Mouse (Mus musculus) limb, embryonic 12.5 days (tissue): ENCODE results near the gene Mis18a. TPM values are rescaled to one million over a fixed set of nuclear protein-coding genes. Genes with fewer than 3 reads are reported as not detected.

Source experiments
- ATAC-seq: fragments of 200-750 bp; cut with Nextera tagmentation; 2 replicates; pipeline ENCODE4 v1.8.0; 2017; ENCODE audit warnings: low read depth, moderate TSS enrichment; ENCODE audit not compliant: insufficient number of reproducible peaks, insufficient read depth, low FRiP score, low TSS enrichment
- H3K27ac ChIP-seq: fragments of 300-500 bp; sonication (generic); 2 replicates; pipeline ENCODE4 v1.5.1; 2016; ENCODE audit warnings: mild to moderate bottlenecking, moderate library complexity
- H3K27me3 ChIP-seq: fragments of 300-500 bp; sonication (generic); 2 replicates; pipeline ENCODE4 v1.6.1; 2016; ENCODE audit warnings: mild to moderate bottlenecking, moderate library complexity
- H3K36me3 ChIP-seq: fragments of 300-500 bp; sonication (generic); 2 replicates; pipeline ENCODE4 v1.6.1; 2016; ENCODE audit warnings: mild to moderate bottlenecking, moderate library complexity
- H3K4me1 ChIP-seq: fragments of 300-500 bp; sonication (generic); replicated peaks from 2 replicates; pipeline ENCODE4 v1.6.1; 2016
- H3K4me2 ChIP-seq: fragments of 300-500 bp; sonication (generic); 2 replicates; pipeline ENCODE4 v1.6.1; 2016; ENCODE audit warnings: mild to moderate bottlenecking, moderate library complexity
- H3K4me3 ChIP-seq: fragments of 300-500 bp; sonication (generic); replicated peaks from 2 replicates; pipeline ENCODE4 v1.5.1; 2016; ENCODE audit warnings: mild to moderate bottlenecking
- H3K9ac ChIP-seq: fragments of 300-500 bp; sonication (generic); replicated peaks from 2 replicates; pipeline ENCODE4 v1.6.1; 2016; ENCODE audit warnings: mild to moderate bottlenecking, moderate library complexity
- H3K9me3 ChIP-seq: fragments of 300-500 bp; sonication (generic); 2 replicates; pipeline ENCODE4 v1.6.1; 2016; ENCODE audit warnings: mild to moderate bottlenecking, moderate library complexity
- WGBS: fragments of 180-500 bp; shearing (Covaris S2); methylation state at CpG from one replicate; pipeline ENCODE4 v1.1.7; 2016; 5-methylcytosine and 5-hydroxymethylcytosine counted together
- polyA plus RNA-seq: library from polyadenylated mRNA; unstranded; fragments of >200 nt; fragmentation: Nextera tagmentation; extraction: Ambion mirVana; gene quantifications from 2 replicates; pipeline ENCODE4 v1.2.1, GENCODE M21; 2016

Mis18a gene
- polyA plus RNA-seq, 1 experiment from 2014 or later = 85.3 TPM

GRCm38 (mm10) chr16:90703646-90704045 is 23.6 kb downstream of the Mis18a start:
- no peaks in the 10 kb centered on the region for H3K27me3 ChIP-seq
- peaks cover 7% of the 10 kb centered on the region; the same call in 1 of the 2 replicates for H3K4me1 ChIP-seq
- H3K4me3 ChIP-seq = no peak overlapping the region
- no peak for ATAC-seq
- H3K4me2 ChIP-seq = no peak overlapping the region
- H3K9me3 ChIP-seq = no peaks in the 10 kb centered on the region
- no peaks in the 10 kb centered on the region for H3K36me3 ChIP-seq
- 6% methylated on average over 1 of the region's 1 CpGs for whole genome bisulfite sequencing
- H3K27ac ChIP-seq = no peak overlapping the region
- H3K9ac ChIP-seq = no peak overlapping the region

- H3K9me3 ChIP-seq = no peaks in the 10 kb centered on the region
- no peaks in the 10 kb centered on the region for H3K27me3 ChIP-seq
- H3K4me3 ChIP-seq = no peak overlapping the region
- H3K27ac ChIP-seq = no peak overlapping the region
- peaks cover 7% of the 10 kb centered on the region; the same call in 1 of the 2 replicates for H3K4me1 ChIP-seq
- H3K4me2 ChIP-seq = no peak overlapping the region
- no peaks in the 10 kb centered on the region for H3K36me3 ChIP-seq
- H3K9ac ChIP-seq = no peak overlapping the region
- WGBS = 89% methylated on average over 2 of the region's 2 CpGs
- ATAC-seq = no peak
Measured at GRCm38 (mm10) chr16:90701541-90701940, 25.7 kb downstream of the Mis18a start.

GRCm38 (mm10) chr16:90699390-90699789 is 27.8 kb downstream of the Mis18a start:
- no peaks in the 10 kb centered on the region for H3K36me3 ChIP-seq
- no peak for ATAC-seq
- H3K4me1 ChIP-seq = peaks cover 7% of the 10 kb centered on the region; the same call in 1 of the 2 replicates
- no peaks in the 10 kb centered on the region for H3K9me3 ChIP-seq
- no peak overlapping the region for H3K4me3 ChIP-seq
- H3K9ac ChIP-seq = no peak overlapping the region
- no peak overlapping the region for H3K27ac ChIP-seq
- 85% methylated on average over 14 of the region's 14 CpGs for whole genome bisulfite sequencing
- H3K4me2 ChIP-seq = no peak overlapping the region
- H3K27me3 ChIP-seq = no peaks in the 10 kb centered on the region

- Histone ChIP-seq H3K27ac (no peak overlapping the region), H3K4me2 (no peak overlapping the region), H3K9me3 (no peaks in the 10 kb centered on the region), H3K4me1 (no peaks in the 10 kb centered on the region), H3K9ac (no peak overlapping the region), H3K4me3 (no peak overlapping the region), H3K36me3 (no peaks in the 10 kb centered on the region), H3K27me3 (no peaks in the 10 kb centered on the region)
- ATAC-seq = no peak
- WGBS = 88% methylated on average over 9 of the region's 9 CpGs
Measured at GRCm38 (mm10) chr16:90696306-90696705, 30.9 kb downstream of the Mis18a start.

GRCm38 (mm10) chr16:90695121-90695520 is 32.1 kb downstream of the Mis18a start:
- H3K27ac ChIP-seq = no peak overlapping the region
- H3K4me2 ChIP-seq = no peak overlapping the region
- no peaks in the 10 kb centered on the region for H3K36me3 ChIP-seq
- 89% methylated on average over 10 of the region's 10 CpGs for WGBS
- H3K9me3 ChIP-seq = no peaks in the 10 kb centered on the region
- H3K4me1 ChIP-seq = no peaks in the 10 kb centered on the region
- no peak for ATAC-seq
- H3K9ac ChIP-seq = no peak overlapping the region
- H3K27me3 ChIP-seq = no peaks in the 10 kb centered on the region
- H3K4me3 ChIP-seq = no peak overlapping the region

- H3K9me3 ChIP-seq = no peaks in the 10 kb centered on the region
- no peaks in the 10 kb centered on the region for H3K27me3 ChIP-seq
- H3K27ac ChIP-seq = no peak overlapping the region
- ATAC-seq = no peak
- H3K4me1 ChIP-seq = no peaks in the 10 kb centered on the region
- no peaks in the 10 kb centered on the region for H3K36me3 ChIP-seq
- 62% methylated on average over 9 of the region's 9 CpGs for whole genome bisulfite sequencing
- no peak overlapping the region for H3K4me3 ChIP-seq
- H3K4me2 ChIP-seq = no peak overlapping the region
- H3K9ac ChIP-seq = no peak overlapping the region
Measured at GRCm38 (mm10) chr16:90694719-90695118, 32.5 kb downstream of the Mis18a start.

- Histone ChIP-seq H3K9me3 (no peaks in the 10 kb centered on the region), H3K36me3 (no peaks in the 10 kb centered on the region), H3K4me3 (no peak overlapping the region), H3K27me3 (no peaks in the 10 kb centered on the region), H3K4me1 (no peaks in the 10 kb centered on the region), H3K27ac (no peak overlapping the region), H3K9ac (no peak overlapping the region), H3K4me2 (no peak overlapping the region)
- no peak for ATAC-seq
- 95% methylated on average over 5 of the region's 5 CpGs for WGBS
Measured at GRCm38 (mm10) chr16:90693625-90694024, 33.6 kb downstream of the Mis18a start.

- ATAC-seq = no peak
- 84% methylated on average over 15 of the region's 15 CpGs for WGBS
- H3K27ac ChIP-seq = no peak overlapping the region; the same call in 1 of the 2 replicates
Measured at GRCm38 (mm10) chr16:90692704-90693385, 34.4 kb downstream of the Mis18a start.

GRCm38 (mm10) chr16:90687687-90688263 is 39.4 kb downstream of the Mis18a start:
- H3K4me3 ChIP-seq = no peak overlapping the region
- H3K9me3 ChIP-seq = no peaks in the 10 kb centered on the region
- no peaks in the 10 kb centered on the region for H3K4me1 ChIP-seq
- no peak overlapping the region for H3K27ac ChIP-seq
- 90% methylated on average over 12 of the region's 12 CpGs for WGBS
- no peak for ATAC-seq
- H3K27me3 ChIP-seq = no peaks in the 10 kb centered on the region
- H3K36me3 ChIP-seq = no peaks in the 10 kb centered on the region
- no peak overlapping the region for H3K4me2 ChIP-seq
- H3K9ac ChIP-seq = no peak overlapping the region

More at GRCm38 (mm10) chr16:90692704-90693385, 34.4 kb downstream of the Mis18a start:
- no peaks in the 10 kb centered on the region for H3K36me3 ChIP-seq
- H3K9me3 ChIP-seq = no peaks in the 10 kb centered on the region
- no peaks in the 10 kb centered on the region for H3K27me3 ChIP-seq
- H3K9ac ChIP-seq = no peak overlapping the region
- no peak overlapping the region for H3K4me2 ChIP-seq
- no peak overlapping the region for H3K4me3 ChIP-seq
- no peaks in the 10 kb centered on the region for H3K4me1 ChIP-seq

- no peak overlapping the region for H3K27ac ChIP-seq
Measured at GRCm38 (mm10) chr16:90687011-90687410, 40.2 kb downstream of the Mis18a start.

GRCm38 (mm10) chr16:90684092-90684491 is 43.1 kb downstream of the Mis18a start:
- WGBS = 66% methylated on average over 5 of the region's 5 CpGs
- H3K36me3 ChIP-seq = no peaks in the 10 kb centered on the region
- ATAC-seq = no peak

More at GRCm38 (mm10) chr16:90687011-90687410, 40.2 kb downstream of the Mis18a start:
- no peak for ATAC-seq
- Histone ChIP-seq H3K9ac (no peak overlapping the region), H3K36me3 (no peaks in the 10 kb centered on the region), H3K4me3 (no peak overlapping the region), H3K9me3 (no peaks in the 10 kb centered on the region), H3K4me1 (no peaks in the 10 kb centered on the region), H3K4me2 (no peak overlapping the region), H3K27me3 (no peaks in the 10 kb centered on the region)
- 64% methylated on average over 5 of the region's 5 CpGs for WGBS

More at GRCm38 (mm10) chr16:90684092-90684491, 43.1 kb downstream of the Mis18a start:
- Histone ChIP-seq H3K4me2 (no peak overlapping the region), H3K27ac (no peak overlapping the region), H3K27me3 (no peaks in the 10 kb centered on the region), H3K9me3 (no peaks in the 10 kb centered on the region), H3K4me1 (no peaks in the 10 kb centered on the region), H3K4me3 (no peak overlapping the region), H3K9ac (no peak overlapping the region)
